Mouse (Mus musculus) cerebellum, adult 2 months (tissue): ENCODE data around the gene Cabin1. TPM values are rescaled to one million over a fixed set of nuclear protein-coding genes. Genes with fewer than 3 reads are reported as not detected.

ENCODE experiments used
- DNase-seq, 2 experiments: peaks; one replicate each; pipeline ENCODE4 v3.0.0; 2021
- H3K27ac ChIP-seq: fragments of 200-500 bp; 2 replicates; pipeline ENCODE4 v1.5.1; 2012; ENCODE audit warnings: low read length, control low read depth, inconsistent platforms; ENCODE audit not compliant: insufficient read depth
- H3K27me3 ChIP-seq: fragments of 200-500 bp; 2 replicates; pipeline ENCODE4 v1.6.1; 2012; ENCODE audit warnings: inconsistent platforms, mild to moderate bottlenecking, low read length, moderate library complexity; ENCODE audit not compliant: control insufficient read depth, insufficient read depth
- H3K4me1 ChIP-seq: fragments of 200-500 bp; 2 replicates; pipeline ENCODE4 v1.6.1; 2011; ENCODE audit warnings: low read length; ENCODE audit not compliant: control insufficient read depth, insufficient read depth
- H3K4me3 ChIP-seq: fragments of 200-500 bp; replicated peaks from 2 replicates; pipeline ENCODE3; 2011; ENCODE audit warnings: mild to moderate bottlenecking, low read depth, low read length, control low read depth; ENCODE audit not compliant: insufficient read depth
- CTCF ChIP-seq: fragments of 200-500 bp; IDR thresholded peaks from 2 replicates; pipeline ENCODE4 v1.5.1; 2011; ENCODE audit warnings: low read depth, mild to moderate bottlenecking, control low read depth, low read length, moderate library complexity, borderline replicate concordance; ENCODE audit not compliant: insufficient read depth
- POLR2A ChIP-seq: fragments of 200-500 bp; IDR thresholded peaks from 2 replicates; pipeline ENCODE4 v1.6.1; 2011; ENCODE audit warnings: low read length, control low read depth, borderline replicate concordance; ENCODE audit not compliant: insufficient read depth
- WGBS: fragments of 180-500 bp; shearing (Covaris S2); methylation state at CpG from one replicate; pipeline ENCODE4 v1.1.7; 2018; 5-methylcytosine and 5-hydroxymethylcytosine counted together
- polyA plus RNA-seq: library from polyadenylated mRNA; depleted of rRNA; stranded (reverse); fragments of >200 nt; gene quantifications from 2 replicates; pipeline ENCODE4 v1.2.3, GENCODE M21; 2012; rRNA removed

The Cabin1 gene
- polyA plus RNA-seq, 1 experiment, result 48.6 TPM

DNA sequence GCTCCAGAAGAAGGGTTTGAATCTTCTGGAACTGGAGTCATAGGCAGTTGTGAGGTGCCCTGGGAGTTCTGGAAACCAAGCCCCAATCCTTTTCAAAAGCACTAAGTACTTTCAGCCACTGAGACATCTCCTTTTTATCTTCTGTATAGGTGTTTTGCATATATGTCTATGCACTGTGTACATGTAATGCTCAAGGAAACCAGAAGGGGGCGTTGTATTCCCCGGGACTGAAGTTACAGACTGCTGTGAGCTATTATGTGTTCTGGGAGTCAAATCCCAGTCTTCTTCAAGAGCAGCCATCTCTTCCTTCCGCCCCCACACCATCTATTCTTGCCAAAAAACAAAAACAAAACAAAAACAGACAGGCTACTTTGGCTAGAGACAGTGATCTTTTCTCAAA, 143.3 kb downstream of the Cabin1 start:
- no peak for DNase-seq
- no peak for TF ChIP-seq POLR2A
- H3K4me3 ChIP-seq, result no peak overlapping the region
- H3K27me3 ChIP-seq, result no peaks in the 10 kb centered on the region
- WGBS, result 39% methylated on average over 3 of the region's 3 CpGs
- no peak overlapping the region for H3K27ac ChIP-seq
- H3K4me1 ChIP-seq, result no peaks in the 10 kb centered on the region

- no peak for TF ChIP-seq CTCF
- H3K4me1 ChIP-seq, result peaks cover 5% of the 10 kb centered on the region
- 92% methylated on average over 4 of the region's 4 CpGs for WGBS
- H3K27me3 ChIP-seq, result no peaks in the 10 kb centered on the region
- no peak for DNase-seq
- H3K27ac ChIP-seq, result no peak overlapping the region
- H3K4me3 ChIP-seq, result no peak overlapping the region
Measured at GRCm38 (mm10) chr10:75616044-75616443, 148.1 kb downstream of the Cabin1 start.

GRCm38 (mm10) chr10:75610486-75610885, 153.7 kb downstream of the Cabin1 start:
- WGBS, result 70% methylated on average over 7 of the region's 7 CpGs

GRCm38 (mm10) chr10:75608975-75609374, 155.2 kb downstream of the Cabin1 start:
- no peaks in the 10 kb centered on the region for H3K4me1 ChIP-seq
- H3K27ac ChIP-seq, result no peak overlapping the region
- H3K27me3 ChIP-seq, result no peaks in the 10 kb centered on the region
- no peak for DNase-seq
- WGBS, result 91% methylated on average over 11 of the region's 11 CpGs
- TF ChIP-seq CTCF (no peak), POLR2A (no peak)
- no peak overlapping the region for H3K4me3 ChIP-seq

More at GRCm38 (mm10) chr10:75610486-75610885, 153.7 kb downstream of the Cabin1 start:
- Histone ChIP-seq H3K27me3 (no peaks in the 10 kb centered on the region), H3K4me3 (no peak overlapping the region), H3K27ac (no peak overlapping the region), H3K4me1 (peaks cover 5% of the 10 kb centered on the region)
- DNase-seq, result no peak
- TF ChIP-seq POLR2A (no peak), CTCF (no peak)

DNA sequence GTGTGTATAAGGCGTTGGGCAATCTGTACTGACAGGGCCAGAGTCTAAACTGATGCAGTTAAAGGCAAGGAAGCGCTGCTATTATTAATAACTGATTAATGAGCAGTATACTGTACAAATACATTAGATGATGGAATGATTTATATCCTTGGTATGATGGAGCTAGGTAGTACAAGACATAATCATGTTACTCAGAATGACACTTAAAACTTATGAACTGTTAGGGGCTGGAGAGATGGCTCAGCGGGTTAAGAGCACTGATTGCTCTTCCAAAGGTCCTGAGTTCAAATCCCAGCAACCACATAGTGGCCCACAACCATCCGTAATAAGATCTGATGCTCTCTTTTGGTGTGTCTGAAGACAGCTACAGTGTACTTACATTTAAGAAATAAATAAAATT, 156.9 kb downstream of the Cabin1 start:
- H3K4me3 ChIP-seq, result no peak overlapping the region
- H3K27ac ChIP-seq, result no peak overlapping the region
- WGBS, result 91% methylated on average over 4 of the region's 4 CpGs
- H3K4me1 ChIP-seq, result no peaks in the 10 kb centered on the region
- no peak for TF ChIP-seq CTCF
- TF ChIP-seq POLR2A, result no peak
- no peak for DNase-seq
- no peaks in the 10 kb centered on the region for H3K27me3 ChIP-seq

GRCm38 (mm10) chr10:75605162-75605846, 158.8 kb downstream of the Cabin1 start:
- no peaks in the 10 kb centered on the region for H3K4me1 ChIP-seq
- H3K4me3 ChIP-seq, result no peak overlapping the region
- DNase-seq, result no peak
- TF ChIP-seq CTCF, result 0 out of 2 replicates have a peak, but pooled peaks have one; percentile 13
- no peak for TF ChIP-seq POLR2A
- no peaks in the 10 kb centered on the region for H3K27me3 ChIP-seq
- H3K27ac ChIP-seq, result no peak overlapping the region
- WGBS, result 34% methylated on average over 11 of the region's 11 CpGs

DNA sequence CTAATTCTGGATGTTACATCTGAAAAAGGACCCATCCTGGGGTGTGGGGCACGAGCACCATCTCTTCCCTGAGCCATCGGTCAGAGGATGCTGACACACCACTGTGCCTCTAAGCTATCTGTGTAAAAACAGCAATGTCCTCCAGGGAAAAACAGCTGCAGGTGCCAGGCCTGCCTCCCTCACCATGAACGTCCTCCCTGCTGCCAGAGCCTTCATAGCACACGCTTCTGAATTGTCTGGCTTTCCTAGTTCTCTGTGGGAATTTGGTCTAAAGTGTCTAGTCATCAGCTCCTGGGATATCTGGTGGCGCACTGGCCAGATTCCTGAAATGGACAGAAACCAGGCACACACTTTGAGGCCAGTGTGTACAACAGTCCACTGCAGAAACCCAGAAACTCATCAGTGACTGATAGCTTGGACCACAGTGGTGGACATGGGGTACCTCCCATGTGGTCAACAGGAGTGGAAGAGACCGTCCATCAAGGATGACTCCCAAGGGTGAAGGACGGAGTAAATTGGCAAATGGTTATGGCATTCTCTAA, 163.9 kb downstream of the Cabin1 start:
- no peak for DNase-seq
- no peak overlapping the region for H3K4me3 ChIP-seq
- no peak overlapping the region for H3K27ac ChIP-seq
- no peak for TF ChIP-seq CTCF
- TF ChIP-seq POLR2A, result no peak
- 68% methylated on average over 7 of the region's 7 CpGs for WGBS
- no peaks in the 10 kb centered on the region for H3K4me1 ChIP-seq
- no peaks in the 10 kb centered on the region for H3K27me3 ChIP-seq

Other genes starting within 250 kb of the Cabin1 start
- 57.8 and 59.5 TPM in 2 replicates for gene Snrpd3, start 246.8 kb downstream of the Cabin1 start, polyA plus RNA-seq
- 20.7 and 21.5 TPM in 2 replicates for gene Gucd1, start 246.4 kb downstream of the Cabin1 start, polyA plus RNA-seq
- gene Lrrc75b, start 204.0 kb downstream of the Cabin1 start, polyA plus RNA-seq, result 22.3 and 23.8 TPM in 2 replicates
- gene Ggt1, start 202.7 kb downstream of the Cabin1 start, polyA plus RNA-seq, result 3.2 and 3.5 TPM in 2 replicates
- gene Ggt5, start 175.0 kb downstream of the Cabin1 start, polyA plus RNA-seq, result 4.0 and 6.2 TPM in 2 replicates
- 18.5 and 22.0 TPM in 2 replicates for gene Susd2, start 120.3 kb downstream of the Cabin1 start, polyA plus RNA-seq
- 146 and 151 TPM in 2 replicates for gene Ddt, start 9.1 kb upstream of the Cabin1 start, polyA plus RNA-seq
- not detected in 2 replicates for gene Gm20441, start 16.6 kb upstream of the Cabin1 start, polyA plus RNA-seq
- 8.5 and 8.7 TPM in 2 replicates for gene Gstt3, start 17.1 kb upstream of the Cabin1 start, polyA plus RNA-seq
- 37.6 and 40.1 TPM in 2 replicates for gene Gstt1, start 34.2 kb upstream of the Cabin1 start, polyA plus RNA-seq
- gene Gstt4, start 58.2 kb upstream of the Cabin1 start, polyA plus RNA-seq, result 0.14 TPM in 1 of 2 replicates, not detected in the other
- gene Gstt2, start 73.1 kb upstream of the Cabin1 start, polyA plus RNA-seq, result 21.0 and 26.6 TPM in 2 replicates
- gene Mif, start 95.9 kb upstream of the Cabin1 start, polyA plus RNA-seq, result 1,309 and 1,339 TPM in 2 replicates
- gene Derl3, start 129.1 kb upstream of the Cabin1 start, polyA plus RNA-seq, result 3.4 TPM in 2 replicates
- 78.5 and 82.1 TPM in 2 replicates for gene Smarcb1, start 157.3 kb upstream of the Cabin1 start, polyA plus RNA-seq
- gene Chchd10, start 168.8 kb upstream of the Cabin1 start, polyA plus RNA-seq, result 567 and 609 TPM in 2 replicates
- gene Mmp11, start 172.2 kb upstream of the Cabin1 start, polyA plus RNA-seq, result 2.3 and 3.0 TPM in 2 replicates
- 0.54 and 0.70 TPM in 2 replicates for gene Gm867, start 176.3 kb upstream of the Cabin1 start, polyA plus RNA-seq
- 0.21 and 1.00 TPM in 2 replicates for gene Vpreb3, start 178.7 kb upstream of the Cabin1 start, polyA plus RNA-seq
- 0.08 TPM in 1 of 2 replicates, not detected in the other for gene Gm5134, start 190.2 kb upstream of the Cabin1 start, polyA plus RNA-seq